Mouse (Mus musculus) mature B cell (primary cell): ENCODE measurements around the gene Slc6a13.

Experiments used
- in situ Hi-C: fragments of 300-500 bp; cut with MboI; formaldehyde crosslinking; loops from 2 replicates; pipeline ENCODE4 v1.14.3; 2019

Gene Slc6a13

DNA sequence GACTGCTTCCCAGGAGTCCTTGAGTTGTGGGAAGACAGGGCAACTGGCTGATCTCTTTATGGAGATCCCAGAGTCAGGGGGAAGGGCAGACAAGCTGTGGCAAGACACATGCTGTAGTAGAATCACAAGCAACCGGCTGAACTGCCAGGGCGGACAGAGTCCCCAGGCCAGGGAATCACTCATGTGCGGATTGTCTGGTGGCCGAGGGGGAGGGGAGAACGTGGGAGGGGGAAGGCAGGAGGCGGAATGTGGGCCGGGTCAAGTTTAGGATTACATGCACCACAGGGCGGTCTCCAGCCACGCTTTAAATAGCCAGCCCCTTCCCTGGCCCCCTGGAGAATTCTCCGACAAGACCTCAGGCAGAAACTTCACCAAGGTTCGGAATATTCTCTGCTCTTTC, at the start of gene Slc6a13:
Slc6a13 (plus strand) TSS at position 274 of the 400 bp plus-strand sequence.
- in situ Hi-C loops: no loop called here

DNA sequence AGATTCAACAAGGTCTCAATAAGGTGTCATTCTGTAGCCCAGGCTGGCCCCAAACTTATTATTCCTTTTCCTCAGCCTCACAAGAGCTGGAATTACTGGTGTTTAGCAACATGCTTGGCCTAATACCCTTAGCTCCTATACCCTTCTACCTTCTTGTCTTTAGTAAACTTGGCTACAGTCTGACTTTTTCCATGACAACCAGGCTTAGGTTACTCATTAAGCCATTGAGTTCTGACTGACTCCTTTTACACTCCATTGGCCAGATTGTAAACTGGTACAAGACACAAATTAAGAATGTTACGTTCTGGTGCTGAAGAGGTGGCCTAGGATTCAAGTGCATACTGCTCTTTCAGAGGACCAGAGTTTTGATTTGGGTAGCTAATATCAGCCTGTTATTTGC, 49.6 kb upstream of the Slc6a13 start:
- in situ Hi-C loops: no loop called here

DNA sequence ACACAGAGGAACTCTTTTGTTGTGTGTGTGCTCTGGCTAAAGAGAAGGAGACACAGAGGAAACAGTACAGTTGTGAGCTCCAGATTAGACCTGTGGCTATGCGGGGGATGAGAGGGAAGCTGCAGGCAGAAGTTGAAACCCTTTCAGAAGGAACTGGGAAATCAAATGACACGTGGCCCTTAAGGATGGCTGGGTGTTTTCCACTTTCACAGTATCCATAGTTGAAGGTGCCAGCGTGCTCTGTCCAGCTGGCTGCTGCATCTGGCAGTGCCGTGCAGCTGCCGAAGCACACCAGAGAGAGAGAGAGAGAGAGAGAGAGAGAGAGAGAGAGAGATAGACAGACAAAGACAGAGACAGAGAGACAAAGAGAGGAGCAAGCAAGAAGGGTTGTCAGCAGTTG, 48.8 kb upstream of the Slc6a13 start:
- in situ Hi-C loops: no loop called here

DNA sequence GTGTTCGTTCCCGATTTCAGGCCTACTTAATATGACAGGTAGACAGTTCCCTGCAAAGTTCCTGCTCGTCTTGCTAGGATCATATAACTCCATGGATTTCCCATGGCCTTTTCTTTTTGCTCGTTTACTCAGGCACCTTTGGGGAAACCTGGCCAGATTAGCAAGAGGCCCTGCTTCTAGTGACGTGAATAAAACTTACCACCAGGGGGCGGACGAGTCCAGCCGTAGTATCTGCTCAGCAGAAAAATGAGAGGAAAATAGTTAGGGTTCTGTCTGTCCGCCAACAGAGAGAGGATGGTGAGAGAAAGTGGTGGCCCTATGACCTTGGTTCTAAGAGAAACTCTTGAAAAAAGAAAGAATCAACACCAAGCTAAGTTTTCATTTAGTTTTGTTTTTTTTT, 39.5 kb upstream of the Slc6a13 start:
- in situ Hi-C loops: loop anchor here (10.0 kb wide), 1 partner anchor 104 kb away; no protein-coding TSS in a partner anchor

DNA sequence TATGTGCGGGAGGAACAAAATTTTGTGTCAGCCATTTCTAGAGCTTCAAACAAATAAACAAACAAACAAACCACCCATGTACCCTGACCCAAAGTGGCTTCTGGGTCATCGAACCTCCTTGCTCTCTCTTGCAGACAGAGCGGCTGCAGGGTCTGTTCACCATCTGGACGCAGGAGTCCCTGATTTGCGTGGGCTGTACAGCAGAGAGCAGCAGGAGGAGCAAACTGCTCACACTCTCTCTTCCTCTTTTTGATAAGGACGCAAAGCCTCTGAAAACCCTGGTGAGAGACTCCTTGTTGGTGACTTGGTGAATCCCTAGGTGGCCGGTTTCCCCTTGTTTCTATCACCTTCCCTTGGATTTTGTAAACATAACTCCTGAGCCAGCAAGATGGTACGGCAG, 38.8 kb upstream of the Slc6a13 start:
- in situ Hi-C loops: loop anchor here (10.0 kb wide), 1 partner anchor 104 kb away; no protein-coding TSS in a partner anchor

DNA sequence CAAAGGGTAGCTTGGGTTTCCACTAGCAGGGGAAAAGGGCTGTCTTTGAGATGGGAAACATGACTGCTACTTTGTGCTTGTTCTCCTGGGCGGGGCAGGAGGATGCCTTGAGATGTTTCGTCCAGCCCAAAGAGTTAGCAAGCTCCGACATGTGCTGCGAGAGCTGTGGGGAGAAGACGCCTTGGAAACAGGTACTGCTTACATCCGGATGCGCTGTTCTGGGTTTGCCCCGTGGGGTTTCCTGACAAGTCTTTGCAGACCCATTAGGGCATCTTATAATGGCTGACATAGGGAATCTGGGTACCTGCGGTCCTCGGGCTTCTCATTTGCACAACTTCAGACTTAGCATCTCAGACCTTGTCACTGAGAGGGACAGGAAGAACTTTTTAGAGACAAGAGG, 38.0 kb upstream of the Slc6a13 start:
- in situ Hi-C loops: loop anchor here (10.0 kb wide), 1 partner anchor 103 kb away; no protein-coding TSS in a partner anchor

DNA sequence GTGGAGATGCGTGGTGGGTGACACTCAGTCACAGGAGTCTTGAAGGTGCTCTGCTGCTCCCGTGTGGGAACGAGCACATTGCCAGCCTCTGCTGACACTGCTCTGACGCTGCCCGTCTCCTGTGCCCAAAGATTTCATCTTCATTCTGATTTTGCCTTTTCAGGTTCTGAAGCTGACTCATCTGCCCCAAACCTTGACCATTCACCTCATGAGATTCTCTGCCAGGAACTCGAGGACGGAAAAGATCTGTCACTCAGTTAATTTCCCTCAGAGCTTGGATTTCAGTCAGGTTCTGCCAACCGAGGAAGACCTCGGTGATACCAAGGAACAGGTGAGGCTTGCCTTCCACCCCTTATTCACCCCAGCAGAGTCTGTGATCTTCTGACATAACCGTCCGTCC, 37.5 kb upstream of the Slc6a13 start:
- in situ Hi-C loops: loop anchor here (10.0 kb wide), 1 partner anchor 102 kb away; no protein-coding TSS in a partner anchor

DNA sequence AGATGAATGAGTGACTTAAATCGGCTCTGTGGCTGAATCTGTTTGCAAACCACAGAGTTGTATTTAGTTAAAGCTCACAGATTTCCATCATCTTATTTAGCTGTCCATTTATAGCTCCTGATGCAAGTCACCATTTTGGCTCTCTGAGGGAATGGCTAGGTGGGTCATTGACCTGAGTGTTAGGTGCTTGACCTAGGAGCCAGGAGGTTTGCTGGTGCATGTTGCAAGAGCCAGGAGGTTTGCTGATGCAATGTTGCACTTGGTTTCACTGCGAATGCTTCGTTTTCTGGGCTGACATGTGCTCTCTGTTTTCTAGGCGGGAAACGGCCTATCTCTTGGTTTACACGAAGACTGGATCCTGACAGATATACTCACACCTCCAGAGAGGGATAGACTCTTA, 29.9 kb upstream of the Slc6a13 start:
- in situ Hi-C loops: no loop called here

DNA sequence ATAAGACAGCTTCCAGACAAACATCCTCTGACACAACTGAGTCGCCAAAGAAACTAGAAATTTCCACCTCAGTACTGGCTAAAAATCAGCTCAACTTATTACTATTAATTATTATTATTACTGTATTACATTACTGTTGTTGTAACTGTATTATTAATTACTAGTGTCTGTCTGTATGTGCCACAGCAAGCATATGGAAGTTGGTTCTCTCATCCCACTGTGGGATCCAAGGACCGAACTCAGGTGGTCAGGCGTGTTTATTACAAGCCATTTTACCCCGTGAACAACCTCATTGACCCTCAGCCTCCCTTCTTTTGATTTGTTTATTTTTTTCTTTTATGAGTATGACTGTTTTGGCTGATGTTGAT, 28.3 kb upstream of the Slc6a13 start:
- in situ Hi-C loops: no loop called here

DNA sequence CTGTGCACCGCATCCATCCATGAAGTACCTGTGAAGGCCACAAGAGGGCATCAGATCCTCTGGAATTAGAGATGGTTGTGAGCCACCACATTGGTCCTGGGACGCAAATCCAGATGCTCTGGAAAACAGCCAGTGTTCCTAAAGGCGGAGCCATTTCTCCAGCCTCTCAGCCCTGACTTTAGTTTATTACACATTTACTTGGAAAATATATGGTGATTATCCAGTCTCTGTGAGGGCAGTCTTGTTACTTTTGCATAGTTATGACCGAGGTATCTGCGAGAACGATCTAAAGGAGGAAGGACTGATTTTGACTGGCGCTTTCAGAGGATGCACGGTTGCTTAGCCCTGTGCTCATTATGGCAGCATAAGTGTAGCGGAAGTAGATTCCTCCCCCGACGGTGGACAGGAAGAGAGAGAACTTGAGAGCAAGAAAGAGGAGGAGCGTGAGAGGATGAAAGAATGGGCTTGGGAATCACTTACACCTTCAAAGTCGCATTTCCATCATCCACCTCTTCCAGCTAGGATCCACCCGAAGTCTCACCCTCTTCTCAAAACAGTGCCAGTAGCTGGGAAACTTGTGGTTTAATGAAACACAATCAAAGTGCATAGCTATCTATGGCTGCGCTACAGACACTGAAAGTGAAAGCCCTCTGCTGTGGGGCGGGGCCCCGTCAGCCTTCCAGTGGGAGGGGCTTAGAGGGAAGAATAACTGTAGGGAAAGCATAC, 27.8 kb upstream of the Slc6a13 start:
- in situ Hi-C loops: no loop called here

DNA sequence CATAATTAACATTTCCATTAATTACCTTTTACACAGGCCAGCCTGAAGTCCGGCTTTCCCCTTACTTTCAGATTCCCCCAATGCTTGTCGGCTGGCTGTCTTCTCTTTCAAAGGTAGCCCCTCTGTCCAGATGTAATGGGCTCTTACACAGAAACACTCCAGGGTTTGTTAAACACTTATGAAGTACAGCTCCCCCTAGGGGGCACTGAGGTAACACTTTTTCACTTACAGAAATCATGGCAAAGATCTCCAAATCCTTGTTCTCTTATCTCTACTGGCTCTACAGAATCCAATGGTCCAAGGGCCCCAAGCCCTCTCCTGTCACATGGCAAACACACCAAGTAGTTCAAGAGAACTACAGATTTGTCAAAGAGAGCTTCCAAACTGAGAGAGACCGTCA, 25.7 kb upstream of the Slc6a13 start:
- in situ Hi-C loops: no loop called here

DNA sequence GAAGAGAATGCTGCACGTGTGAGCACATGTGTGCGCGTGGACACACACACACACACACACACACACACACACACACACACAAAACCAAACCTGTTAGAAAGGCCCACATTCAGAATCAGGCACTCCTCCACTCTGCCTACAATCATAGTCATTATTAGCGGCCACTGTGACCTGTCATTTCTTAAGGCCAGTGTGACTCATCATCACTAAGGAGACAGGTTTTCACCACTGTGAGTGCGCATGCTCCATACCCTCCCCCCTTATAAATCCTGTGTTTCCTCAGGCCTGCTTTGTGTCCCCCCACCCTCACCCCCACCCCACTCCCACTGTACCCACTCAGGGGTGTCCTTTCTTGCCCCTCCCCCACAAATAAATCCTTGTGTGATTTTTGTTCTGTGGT, 15.9 kb upstream of the Slc6a13 start:
- in situ Hi-C loops: no loop called here

DNA sequence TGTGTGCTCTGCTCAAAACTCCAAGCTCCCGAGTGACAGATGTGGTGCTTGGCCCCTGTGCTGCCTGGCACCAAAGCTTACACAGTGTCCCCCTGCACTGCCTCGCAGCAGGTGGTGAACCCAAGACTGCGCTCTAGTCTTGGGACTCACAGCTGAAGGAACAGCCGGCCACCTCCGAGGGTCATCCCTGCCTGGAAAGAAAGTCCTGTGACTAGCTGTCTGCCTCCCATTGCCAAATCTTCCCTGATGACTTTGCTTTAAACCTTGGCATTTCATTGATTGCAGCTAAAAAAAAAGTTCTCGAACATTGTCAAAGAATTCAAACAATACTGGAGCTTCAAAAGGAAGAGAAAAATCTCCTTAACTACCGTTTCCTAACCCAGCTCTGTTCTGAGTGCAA, 710 bp upstream of the Slc6a13 start:
- in situ Hi-C loops: no loop called here

DNA sequence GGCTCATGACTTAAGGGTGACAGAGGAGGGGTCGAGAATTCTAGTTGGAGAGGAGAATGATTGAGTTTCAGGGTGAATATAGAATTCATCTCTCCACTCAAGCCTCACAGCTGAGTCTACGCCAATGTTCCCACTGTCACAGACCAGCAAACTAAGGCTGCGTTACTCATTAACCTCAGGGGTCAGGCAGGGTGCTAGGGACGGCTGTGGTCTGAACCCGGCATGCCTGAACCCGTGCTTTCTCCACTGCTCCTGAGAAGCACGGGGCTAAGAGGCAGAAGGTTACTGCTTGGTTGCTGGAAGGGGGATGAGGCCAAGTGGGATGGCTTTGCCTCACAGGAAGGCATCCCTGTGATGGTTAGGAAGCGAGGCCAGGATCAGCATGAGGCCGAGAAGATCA, 477 bp downstream of the Slc6a13 start:
- in situ Hi-C loops: no loop called here

DNA sequence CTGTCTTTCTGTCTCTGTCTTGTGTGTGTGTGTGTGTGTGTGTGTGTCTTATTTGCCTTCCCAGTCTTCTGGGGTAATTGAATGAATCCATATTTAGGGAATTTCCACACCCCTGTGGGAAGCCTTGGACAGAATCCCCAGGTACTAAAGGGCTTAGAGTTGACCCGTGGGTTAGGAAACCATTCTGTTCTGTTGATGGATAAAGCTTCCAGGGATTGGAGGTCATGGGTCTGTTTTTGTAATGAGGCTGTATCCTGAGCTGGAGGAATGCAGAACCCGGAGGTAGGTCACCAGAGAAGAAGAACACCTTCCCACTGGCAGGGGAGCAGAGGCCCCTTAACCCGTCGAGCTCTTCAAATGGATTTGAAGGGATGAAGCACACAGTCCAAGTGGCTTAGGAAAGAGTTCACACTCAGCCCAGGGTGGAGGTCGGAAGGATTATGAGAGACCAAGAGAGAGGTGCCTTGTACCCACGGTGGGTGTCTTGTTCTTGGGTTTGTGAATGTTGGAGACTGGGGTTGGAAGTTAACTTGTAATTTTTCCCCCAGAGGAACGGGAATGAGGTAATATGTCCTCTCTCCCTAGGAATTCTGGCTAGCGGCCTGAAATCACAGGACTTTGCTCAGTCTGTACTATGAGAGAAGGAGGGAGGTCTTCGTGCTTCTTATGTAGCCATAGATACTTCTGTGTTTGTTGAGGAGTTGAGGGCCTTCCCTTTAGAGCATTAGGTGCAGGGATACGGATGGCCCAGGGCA, 3.6 kb downstream of the Slc6a13 start:
- in situ Hi-C loops: no loop called here

DNA sequence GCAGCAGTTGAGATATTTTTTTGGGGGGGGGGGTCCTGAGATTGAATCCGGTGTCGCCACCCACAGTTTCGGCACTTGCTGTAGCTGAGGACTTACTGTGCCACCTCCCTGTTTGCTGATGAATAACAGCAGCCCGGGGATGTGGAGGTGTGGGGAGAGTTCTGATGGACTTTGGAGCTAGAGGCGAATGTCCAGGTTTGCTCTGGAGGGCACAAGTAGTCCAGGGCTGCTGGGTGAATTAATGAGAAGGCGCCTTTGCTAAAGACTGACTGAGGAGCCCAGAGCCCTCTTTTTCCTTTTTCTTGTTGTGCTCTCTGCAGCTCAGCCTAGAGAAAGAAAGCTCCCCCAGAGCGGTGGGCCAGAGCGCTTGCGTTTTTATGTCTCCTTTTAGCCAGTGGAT, 4.6 kb downstream of the Slc6a13 start:
- in situ Hi-C loops: no loop called here

DNA sequence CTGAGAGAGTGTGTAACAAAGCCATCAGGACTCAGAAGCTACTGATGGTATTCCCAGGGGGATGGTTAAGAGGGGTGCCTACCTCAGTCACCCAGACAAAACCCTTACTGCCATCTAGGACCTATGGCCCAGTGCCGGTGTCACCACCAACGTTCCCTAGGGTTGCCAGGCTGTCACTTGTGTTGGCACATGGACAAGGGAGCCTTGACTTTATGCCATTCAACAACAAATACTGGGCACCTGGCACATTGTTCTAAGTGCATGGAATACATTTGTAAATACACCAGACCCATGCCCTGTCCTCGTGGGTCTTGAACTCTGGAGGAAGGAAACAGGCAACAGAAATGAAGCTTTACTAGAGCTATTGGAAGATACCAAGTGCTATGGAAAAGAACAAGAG, 5.5 kb downstream of the Slc6a13 start:
- in situ Hi-C loops: no loop called here

DNA sequence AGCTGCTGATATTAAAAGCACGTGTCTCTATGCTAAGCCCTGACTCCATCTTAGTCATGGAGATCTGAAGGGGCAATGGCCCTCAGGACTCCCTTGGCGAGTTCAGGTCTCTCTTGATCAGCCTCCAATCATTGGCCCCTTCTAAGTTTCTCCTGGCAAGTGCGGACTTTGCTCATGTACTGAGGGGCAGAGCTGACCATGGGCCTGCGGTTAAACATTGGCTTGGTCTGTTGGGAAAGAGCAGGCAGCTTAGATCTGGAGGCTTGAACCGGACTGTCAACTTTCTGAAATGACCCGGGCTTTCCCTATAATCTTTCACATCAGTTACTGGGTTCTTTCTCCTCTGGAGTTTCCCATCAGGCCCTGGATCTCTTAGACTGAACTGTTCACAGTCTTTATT, 11.0 kb downstream of the Slc6a13 start:
- in situ Hi-C loops: no loop called here

DNA sequence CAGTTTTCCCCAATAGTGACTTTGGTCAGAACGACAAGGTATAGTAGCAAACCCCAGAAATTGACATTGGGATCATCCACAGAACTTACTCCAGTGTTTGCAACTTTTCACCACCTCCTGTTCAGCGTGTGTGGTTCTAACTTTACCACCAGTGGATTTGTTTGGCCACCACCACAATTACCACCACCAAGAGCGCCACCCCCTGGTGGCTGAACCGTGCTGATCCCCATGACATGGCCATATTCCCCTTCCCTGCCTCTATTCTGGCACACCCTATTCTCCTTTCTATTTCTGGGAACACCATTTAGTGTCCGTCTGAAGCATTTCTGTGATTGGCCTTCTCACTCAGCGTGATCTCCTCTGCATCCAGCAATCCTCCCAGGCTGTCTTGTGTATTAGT, 19.1 kb downstream of the Slc6a13 start:
- in situ Hi-C loops: no loop called here

DNA sequence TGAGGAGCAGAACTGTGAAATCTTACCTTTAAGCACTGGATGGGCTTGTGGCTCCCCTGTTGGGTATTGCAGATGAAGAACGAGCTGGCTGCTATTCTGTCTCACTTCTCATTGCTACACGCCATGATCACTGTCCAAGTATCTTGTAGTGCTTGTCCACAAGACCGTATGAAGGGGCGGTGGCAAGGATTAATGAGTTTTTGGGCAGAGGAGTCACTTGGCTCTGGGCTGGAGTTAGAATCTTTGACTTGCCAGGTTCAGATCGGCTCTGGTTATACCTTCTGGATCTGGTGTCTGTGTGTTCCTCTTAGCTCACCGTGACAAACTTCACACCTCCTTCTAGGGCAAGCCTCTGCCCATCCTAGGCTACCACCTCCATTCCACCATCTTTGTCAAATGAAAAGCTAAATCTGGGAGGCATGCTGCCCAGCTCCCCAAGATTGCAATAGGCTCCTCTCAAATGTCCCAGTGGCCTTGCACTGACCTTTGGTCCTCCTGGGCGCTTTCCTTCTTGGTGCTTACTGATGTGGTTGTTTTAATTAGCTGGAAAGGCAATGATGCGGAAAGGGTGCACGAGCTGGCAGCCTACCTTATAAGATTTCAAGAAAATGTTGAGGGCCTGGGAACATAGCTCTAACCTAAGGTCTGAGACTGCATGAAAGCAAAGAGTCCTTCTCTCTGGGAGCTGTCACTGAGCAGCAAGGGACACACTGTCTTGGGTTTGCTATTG, 22.5 kb downstream of the Slc6a13 start:
- in situ Hi-C loops: no loop called here

DNA sequence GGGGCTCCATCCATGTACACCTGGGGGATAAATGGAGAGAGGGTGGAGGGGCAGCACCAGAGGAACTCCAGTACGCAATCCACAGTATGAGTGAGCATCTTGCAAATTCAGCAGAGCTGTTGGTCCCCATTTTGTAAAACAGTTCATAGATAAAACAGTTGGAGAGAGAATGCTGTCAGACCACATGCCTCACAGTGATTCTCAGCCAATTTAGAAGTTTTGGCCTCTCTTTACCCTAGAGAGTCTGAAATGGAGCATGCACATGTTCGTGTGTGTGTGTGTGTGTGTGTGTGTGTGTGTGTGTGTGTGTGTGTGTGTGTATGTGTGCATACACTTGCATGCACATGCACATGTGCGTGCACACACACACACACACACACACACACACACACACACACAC, 25.3 kb downstream of the Slc6a13 start:
- in situ Hi-C loops: no loop called here

DNA sequence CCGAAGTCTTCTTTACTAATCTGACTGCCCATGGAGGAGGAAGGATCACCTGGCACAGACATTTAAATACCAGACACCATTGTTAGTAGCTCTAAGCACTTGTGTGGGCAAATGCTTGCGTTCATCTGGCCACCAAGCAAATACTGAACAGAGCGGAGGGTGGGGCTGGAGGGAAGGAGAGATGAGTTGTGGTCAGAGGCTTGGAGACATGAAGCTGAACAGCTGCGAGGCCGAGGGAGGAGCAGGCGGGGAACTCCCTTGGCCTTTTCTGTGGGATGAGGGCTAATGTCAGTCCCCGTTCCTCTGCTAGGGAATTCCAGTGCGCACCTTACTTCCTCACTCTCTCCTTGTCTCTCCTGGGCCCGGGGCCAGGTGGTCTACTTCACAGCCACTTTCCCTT, 25.7 kb downstream of the Slc6a13 start:
- in situ Hi-C loops: no loop called here
